Mouse (Mus musculus): ENCODE results near the gene A630089N07Rik. TPM values are rescaled to one million over a fixed set of nuclear protein-coding genes. Genes with fewer than 3 reads are reported as not detected.

Gene A630089N07Rik
- total and polyA plus RNA-seq, 3 experiments: 23.5 to 27.2 (median 26.0) TPM

DNA sequence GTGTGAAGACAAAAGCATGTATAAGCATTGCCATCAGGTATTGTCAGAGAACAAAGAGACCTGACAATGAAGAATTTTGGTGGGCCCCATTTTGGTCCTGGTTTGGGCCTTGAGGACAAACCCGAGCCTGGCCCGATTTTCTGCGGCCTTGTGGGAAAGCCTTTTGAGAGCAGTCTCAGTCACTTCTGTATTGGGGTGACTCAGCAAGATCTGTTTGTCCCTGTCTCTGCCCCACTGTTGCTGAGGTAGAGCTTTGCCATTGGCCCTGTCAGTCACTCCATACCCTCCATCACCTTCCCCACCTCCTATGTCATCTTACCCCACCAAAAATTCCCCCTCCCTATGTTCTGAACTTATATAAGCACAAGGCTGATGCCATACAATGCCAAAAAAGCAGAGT, 104.5 kb downstream of the A630089N07Rik start:
- Histone ChIP-seq H3K4me2 (ENCODE audit: insufficient read depth, low read depth, poor library complexity, severe bottlenecking) (no peak overlapping the region), H3K4me1 (ENCODE audit: control insufficient read depth in 1 of 2, insufficient read depth in 2 of 2) (peaks cover 0 to 9% of the 10 kb centered on the region in 2 experiments; a peak in 2 of 4 replicates), H3K36me3 (replicated peaks in 1 of 2; ENCODE audit: control insufficient read depth in 1 of 2, insufficient read depth in 1 of 2, low read length in 1 of 2) (no peaks in the 10 kb centered on the region), H3K27me3 (replicated peaks) (no peaks in the 10 kb centered on the region), H3K9me3 (replicated peaks; ENCODE audit: low read length) (no peaks in the 10 kb centered on the region), H3K79me2 (replicated peaks; ENCODE audit: control insufficient read depth, extremely low read depth, insufficient read depth, poor library complexity, severe bottlenecking) (no peaks in the 10 kb centered on the region), H3K27ac (ENCODE audit: insufficient read depth, low read depth) (no peak overlapping the region), H3K9ac (ENCODE audit: insufficient read depth, low read depth) (no peak overlapping the region), H3K4me3 (replicated peaks in 1 of 3; ENCODE audit: low read depth in 2 of 3, low read length in 2 of 3, poor library complexity in 1 of 3) (no peak overlapping the region)
- in situ Hi-C loops (cut with MboI; ENCODE audit: low pct_ligation_motif_present, low pct_unique_long_range_greater_than_20kb, low sequenced_read_pairs): no loop called here
- TF ChIP-seq UBTF (IDR thresholded peaks at IDR 0.05; ENCODE audit: low read depth, low read length): no peak
- TF ChIP-seq MAX (IDR thresholded peaks at IDR 0.05; ENCODE audit: low read length): no peak
- TF ChIP-seq CHD1 (IDR thresholded peaks at IDR 0.05; ENCODE audit: low read depth, low read length): no peak
- TF ChIP-seq IRF4 (IDR thresholded peaks at IDR 0.05; ENCODE audit: low read depth, low read length): no peak
- TF ChIP-seq NRF1 (IDR thresholded peaks at IDR 0.05; ENCODE audit: low read depth, low read length): no peak
- no peak for TF ChIP-seq TBP (conservative IDR thresholded peaks at IDR 0.05; ENCODE audit: low read depth, low read length)
- no peak for TF ChIP-seq MAZ (IDR thresholded peaks at IDR 0.05; ENCODE audit: low read depth, low read length)
- no peak for TF ChIP-seq JUND (conservative IDR thresholded peaks at IDR 0.05; ENCODE audit: low read depth, low read length)
- no peak for TF ChIP-seq USF2 (conservative IDR thresholded peaks at IDR 0.05; ENCODE audit: low read depth, low read length)
- no peak for TF ChIP-seq ZC3H11A (IDR thresholded peaks at IDR 0.05; ENCODE audit: low read depth, low read length)
- no peak for TF ChIP-seq ZMIZ1 (IDR thresholded peaks at IDR 0.05; ENCODE audit: low read depth, low read length)
- no peak for TF ChIP-seq EP300 (IDR thresholded peaks at IDR 0.05; ENCODE audit: low read length)
- TF ChIP-seq HCFC1 (IDR thresholded peaks at IDR 0.05; ENCODE audit: low read depth, low read length): no peak
- no peak for TF ChIP-seq MEF2A (IDR thresholded peaks at IDR 0.05; ENCODE audit: borderline replicate concordance, low read depth, low read length)
- DNase-seq (ENCODE audit: extremely low read depth): no peak
- dilution Hi-C loops (cut with MboI; ENCODE audit: extremely low pct_ligation_motif_present, extremely low pct_unique_long_range_greater_than_20kb, low sequenced_read_pairs): no loop called here

- DNase-seq (ENCODE audit: extremely low read depth): no peak
- Histone ChIP-seq H3K27ac (ENCODE audit: insufficient read depth, low read depth) (no peak overlapping the region), H3K4me1 (ENCODE audit: control insufficient read depth in 1 of 2, insufficient read depth in 2 of 2) (peaks cover 0 to 9% of the 10 kb centered on the region in 2 experiments; a peak in 2 of 4 replicates), H3K9me3 (replicated peaks; ENCODE audit: low read length) (no peaks in the 10 kb centered on the region), H3K27me3 (replicated peaks) (no peaks in the 10 kb centered on the region), H3K4me3 (replicated peaks in 1 of 3; ENCODE audit: low read depth in 2 of 3, low read length in 2 of 3, poor library complexity in 1 of 3) (no peak overlapping the region), H3K79me2 (replicated peaks; ENCODE audit: control insufficient read depth, extremely low read depth, insufficient read depth, poor library complexity, severe bottlenecking) (no peaks in the 10 kb centered on the region), H3K36me3 (replicated peaks in 1 of 2; ENCODE audit: control insufficient read depth in 1 of 2, insufficient read depth in 1 of 2, low read length in 1 of 2) (no peaks in the 10 kb centered on the region), H3K4me2 (ENCODE audit: insufficient read depth, low read depth, poor library complexity, severe bottlenecking) (no peak overlapping the region), H3K9ac (ENCODE audit: insufficient read depth, low read depth) (no peak overlapping the region)
- no peak for TF ChIP-seq UBTF (IDR thresholded peaks at IDR 0.05; ENCODE audit: low read depth, low read length)
- dilution Hi-C loops (cut with MboI; ENCODE audit: extremely low pct_ligation_motif_present, extremely low pct_unique_long_range_greater_than_20kb, low sequenced_read_pairs): no loop called here
- in situ Hi-C loops (cut with MboI; ENCODE audit: low pct_ligation_motif_present, low pct_unique_long_range_greater_than_20kb, low sequenced_read_pairs): no loop called here
Observed at GRCm38 (mm10) chr16:97977277-97977676, 105.0 kb downstream of the A630089N07Rik start.

Measured in CH12.LX (cell line).